Mouse (Mus musculus): ENCODE data around the gene L3mbtl1. TPM values are rescaled to one million over a fixed set of nuclear protein-coding genes. Genes with fewer than 3 reads are reported as not detected.

The L3mbtl1 gene
- polyA plus RNA-seq, 2 experiments, result 0.29 to 0.78 TPM

DNA sequence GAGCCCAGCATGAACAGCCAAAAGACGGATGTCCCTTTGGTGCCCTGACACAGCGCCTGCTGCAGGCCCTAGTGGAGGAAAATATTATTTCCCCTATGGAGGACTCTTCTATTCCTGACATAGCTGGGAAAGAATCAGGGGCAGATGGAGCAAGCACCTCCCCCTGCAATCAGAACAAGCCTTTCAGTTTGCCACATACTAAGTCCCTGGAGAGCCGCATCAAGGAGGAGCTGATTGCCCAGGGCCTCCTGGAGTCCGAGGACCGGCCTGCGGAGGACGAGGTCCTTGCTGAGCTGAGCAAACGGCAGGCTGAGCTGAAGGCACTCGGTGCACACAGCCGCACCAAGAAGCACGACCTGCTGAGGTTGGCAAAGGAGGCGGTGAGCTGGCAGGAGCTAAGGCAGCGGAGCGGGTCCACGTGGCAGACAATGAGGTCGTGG lies 35.2 kb upstream of the L3mbtl1 start:
- H3K4me2 ChIP-seq (replicated peaks; ENCODE audit: low read depth, low read length, severe bottlenecking), result no peak overlapping the region
- no peaks in the 10 kb centered on the region for H3K36me3 ChIP-seq (ENCODE audit: control insufficient read depth, insufficient read depth, low read length)
- no peak overlapping the region for H3K4me3 ChIP-seq (replicated peaks; ENCODE audit: low read length)
- H3K27me3 ChIP-seq (ENCODE audit: control insufficient read depth, insufficient read depth, low read length), result no peaks in the 10 kb centered on the region
- ATAC-seq (ENCODE audit: low FRiP score, low read depth), result no peak
- no peak overlapping the region for H3K27ac ChIP-seq (replicated peaks; ENCODE audit: low read depth, low read length)
- WGBS, result 54% methylated on average over 16 of the region's 16 CpGs
- no peaks in the 10 kb centered on the region for H3K4me1 ChIP-seq (ENCODE audit: control insufficient read depth, insufficient read depth, low read length)
- no peaks in the 10 kb centered on the region for H3K9me3 ChIP-seq (ENCODE audit: control insufficient read depth, low read length)
- no peak for DNase-seq (ENCODE audit: low spot score)
- no peak for TF ChIP-seq POLR2A (IDR thresholded peaks at IDR 0.05; ENCODE audit: borderline replicate concordance, extremely low read depth, insufficient read depth, insufficient read length)
- H3K9ac ChIP-seq (ENCODE audit: low read depth, low read length, severe bottlenecking), result no peak overlapping the region

DNA sequence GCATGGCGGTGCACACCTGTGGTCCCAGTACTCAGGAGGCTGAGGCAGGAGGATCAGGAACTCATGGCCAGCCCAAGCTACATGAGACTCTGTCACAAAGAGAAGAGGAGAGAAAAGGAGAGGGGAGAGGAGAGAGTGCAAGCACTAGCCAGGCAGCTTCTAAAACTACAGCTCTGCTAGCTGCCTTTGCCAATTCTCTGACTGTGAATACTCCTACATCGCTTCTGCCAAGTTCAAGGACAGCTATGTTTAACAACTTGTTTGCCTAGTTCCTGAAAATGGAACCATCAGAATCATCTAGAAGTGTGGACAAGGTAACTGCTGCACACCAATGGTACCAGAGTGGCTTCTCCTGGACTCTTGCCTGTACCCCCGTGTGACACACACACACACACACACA lies 29.2 kb upstream of the L3mbtl1 start:
- H3K27ac ChIP-seq (replicated peaks; ENCODE audit: low read depth, low read length), result no peak overlapping the region
- 77% methylated on average over 3 of the region's 3 CpGs for WGBS
- no peaks in the 10 kb centered on the region for H3K27me3 ChIP-seq (ENCODE audit: control insufficient read depth, insufficient read depth, low read length)
- TF ChIP-seq POLR2A (IDR thresholded peaks at IDR 0.05; ENCODE audit: borderline replicate concordance, extremely low read depth, insufficient read depth, insufficient read length), result no peak
- no peak overlapping the region for H3K4me2 ChIP-seq (replicated peaks; ENCODE audit: low read depth, low read length, severe bottlenecking)
- H3K9ac ChIP-seq (ENCODE audit: low read depth, low read length, severe bottlenecking), result no peak overlapping the region
- H3K4me3 ChIP-seq (replicated peaks; ENCODE audit: low read length), result no peak overlapping the region
- H3K9me3 ChIP-seq (ENCODE audit: control insufficient read depth, low read length), result no peaks in the 10 kb centered on the region
- DNase-seq (ENCODE audit: low spot score) (no peak), ATAC-seq (ENCODE audit: low FRiP score, low read depth) (no peak)
- no peaks in the 10 kb centered on the region for H3K4me1 ChIP-seq (ENCODE audit: control insufficient read depth, insufficient read depth, low read length)
- H3K36me3 ChIP-seq (ENCODE audit: control insufficient read depth, insufficient read depth, low read length), result no peaks in the 10 kb centered on the region

DNA sequence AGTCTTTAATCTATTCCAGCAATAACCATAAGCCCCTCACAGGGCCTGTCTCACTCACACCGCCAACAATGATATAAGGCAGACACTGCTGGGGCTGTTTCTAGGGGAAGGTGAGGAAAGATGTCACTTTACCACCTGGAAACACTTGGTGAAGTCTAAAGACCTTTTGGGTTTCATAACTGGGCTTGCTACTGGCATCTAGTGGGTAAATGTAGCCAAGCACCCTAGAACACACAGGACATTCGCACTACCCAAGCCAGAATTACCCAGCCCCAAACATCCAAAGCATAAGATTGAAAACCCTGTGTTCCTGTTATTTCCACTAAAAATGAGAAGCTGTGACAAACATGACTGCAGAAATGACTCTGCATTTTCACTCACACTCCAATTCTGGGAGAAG lies 28.8 kb upstream of the L3mbtl1 start:
- H3K4me3 ChIP-seq (replicated peaks; ENCODE audit: low read length), result no peak overlapping the region
- H3K9me3 ChIP-seq (ENCODE audit: control insufficient read depth, low read length), result no peaks in the 10 kb centered on the region
- no peak overlapping the region for H3K9ac ChIP-seq (ENCODE audit: low read depth, low read length, severe bottlenecking)
- H3K27ac ChIP-seq (replicated peaks; ENCODE audit: low read depth, low read length), result no peak overlapping the region
- TF ChIP-seq POLR2A (IDR thresholded peaks at IDR 0.05; ENCODE audit: borderline replicate concordance, extremely low read depth, insufficient read depth, insufficient read length), result no peak
- H3K4me1 ChIP-seq (ENCODE audit: control insufficient read depth, insufficient read depth, low read length), result no peaks in the 10 kb centered on the region
- no peaks in the 10 kb centered on the region for H3K27me3 ChIP-seq (ENCODE audit: control insufficient read depth, insufficient read depth, low read length)
- H3K4me2 ChIP-seq (replicated peaks; ENCODE audit: low read depth, low read length, severe bottlenecking), result no peak overlapping the region
- no peaks in the 10 kb centered on the region for H3K36me3 ChIP-seq (ENCODE audit: control insufficient read depth, insufficient read depth, low read length)
- ATAC-seq (ENCODE audit: low FRiP score, low read depth), result no peak; the same call in 1 of the 2 replicates
- WGBS, result 53% methylated on average over 2 of the region's 2 CpGs
- no peak for DNase-seq (ENCODE audit: low spot score)

DNA sequence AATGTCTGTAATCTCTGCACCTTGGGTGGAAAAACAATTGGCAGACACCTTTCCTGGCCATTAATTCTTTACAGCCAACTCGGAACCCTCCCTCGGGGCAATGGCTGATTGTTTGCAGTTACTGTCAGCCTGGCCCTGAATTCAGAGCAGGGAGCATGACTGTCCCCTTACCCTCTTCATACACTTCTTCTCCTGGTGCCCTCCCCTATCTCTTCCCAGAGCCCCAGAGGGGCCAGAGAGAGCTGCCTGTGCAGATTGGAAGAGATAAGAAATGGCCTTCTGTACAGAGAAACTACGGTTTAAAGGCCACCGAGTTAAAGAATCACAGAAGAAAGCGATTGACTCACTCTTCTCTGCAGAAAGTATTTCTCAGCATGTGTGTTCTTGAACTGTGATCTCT lies 23.3 kb upstream of the L3mbtl1 start:
- no peak for TF ChIP-seq POLR2A (IDR thresholded peaks at IDR 0.05; ENCODE audit: borderline replicate concordance, extremely low read depth, insufficient read depth, insufficient read length)
- Histone ChIP-seq H3K4me1 (ENCODE audit: control insufficient read depth, insufficient read depth, low read length) (no peaks in the 10 kb centered on the region), H3K9ac (ENCODE audit: low read depth, low read length, severe bottlenecking) (no peak overlapping the region), H3K4me3 (replicated peaks; ENCODE audit: low read length) (no peak overlapping the region), H3K27ac (replicated peaks; ENCODE audit: low read depth, low read length) (no peak overlapping the region), H3K36me3 (ENCODE audit: control insufficient read depth, insufficient read depth, low read length) (no peaks in the 10 kb centered on the region), H3K9me3 (ENCODE audit: control insufficient read depth, low read length) (no peaks in the 10 kb centered on the region), H3K27me3 (ENCODE audit: control insufficient read depth, insufficient read depth, low read length) (no peaks in the 10 kb centered on the region), H3K4me2 (replicated peaks; ENCODE audit: low read depth, low read length, severe bottlenecking) (no peak overlapping the region)
- DNase-seq (ENCODE audit: low spot score), result no peak
- no peak for ATAC-seq (ENCODE audit: low FRiP score, low read depth)
- 51% methylated on average over 5 of the region's 5 CpGs for WGBS

DNA sequence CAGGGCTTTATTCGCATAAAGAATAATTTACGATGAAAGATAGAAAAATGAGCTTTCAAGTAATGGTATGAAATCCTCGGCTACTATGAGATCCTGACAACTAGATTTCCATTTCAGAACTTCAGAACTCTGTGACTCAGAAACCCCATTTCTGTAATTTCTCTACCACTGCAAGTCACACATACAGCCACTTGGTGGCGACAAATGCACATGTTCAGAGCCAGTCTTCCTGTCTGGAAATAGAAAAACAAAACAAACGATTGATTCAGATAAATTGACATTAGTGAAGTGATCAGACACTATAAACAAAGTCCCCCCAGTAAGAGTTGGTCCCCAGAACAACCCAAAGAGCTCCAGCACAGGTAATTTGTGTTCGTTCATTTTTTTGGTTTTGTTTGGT lies 21.1 kb upstream of the L3mbtl1 start:
- no peaks in the 10 kb centered on the region for H3K9me3 ChIP-seq (ENCODE audit: control insufficient read depth, low read length)
- H3K4me3 ChIP-seq (replicated peaks; ENCODE audit: low read length), result no peak overlapping the region
- no peak overlapping the region for H3K4me2 ChIP-seq (replicated peaks; ENCODE audit: low read depth, low read length, severe bottlenecking)
- H3K9ac ChIP-seq (ENCODE audit: low read depth, low read length, severe bottlenecking), result no peak overlapping the region
- no peak for TF ChIP-seq POLR2A (IDR thresholded peaks at IDR 0.05; ENCODE audit: borderline replicate concordance, extremely low read depth, insufficient read depth, insufficient read length)
- H3K27ac ChIP-seq (replicated peaks; ENCODE audit: low read depth, low read length), result no peak overlapping the region
- no peaks in the 10 kb centered on the region for H3K36me3 ChIP-seq (ENCODE audit: control insufficient read depth, insufficient read depth, low read length)
- ATAC-seq (ENCODE audit: low FRiP score, low read depth) (no peak), DNase-seq (ENCODE audit: low spot score) (peak; percentile 64)
- H3K27me3 ChIP-seq (ENCODE audit: control insufficient read depth, insufficient read depth, low read length), result no peaks in the 10 kb centered on the region
- WGBS, result 8% methylated on average over 6 of the region's 6 CpGs
- H3K4me1 ChIP-seq (ENCODE audit: control insufficient read depth, insufficient read depth, low read length), result no peaks in the 10 kb centered on the region

DNA sequence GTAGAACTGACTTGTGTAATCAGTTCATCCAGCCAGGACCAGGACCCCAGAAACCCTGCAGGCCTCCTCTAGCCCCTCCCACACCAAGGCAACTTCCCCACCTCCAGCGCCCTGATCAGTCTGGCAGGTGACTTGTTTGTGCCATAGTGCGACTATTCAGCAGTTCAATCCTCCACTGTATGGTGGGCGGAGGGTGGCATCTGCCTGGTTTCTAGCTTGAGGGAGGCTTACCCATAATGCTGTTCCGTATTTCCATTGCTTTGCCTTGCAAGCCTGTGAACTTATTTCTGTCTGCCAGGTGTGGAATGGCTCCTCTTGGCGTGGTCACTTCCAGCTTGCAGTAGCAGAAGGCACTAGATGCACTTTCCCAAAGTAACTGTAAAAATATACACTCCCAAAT lies 20.4 kb upstream of the L3mbtl1 start:
- TF ChIP-seq POLR2A (IDR thresholded peaks at IDR 0.05; ENCODE audit: borderline replicate concordance, extremely low read depth, insufficient read depth, insufficient read length), result no peak
- Histone ChIP-seq H3K9me3 (ENCODE audit: control insufficient read depth, low read length) (no peaks in the 10 kb centered on the region), H3K27me3 (ENCODE audit: control insufficient read depth, insufficient read depth, low read length) (no peaks in the 10 kb centered on the region), H3K4me3 (replicated peaks; ENCODE audit: low read length) (no peak overlapping the region), H3K9ac (ENCODE audit: low read depth, low read length, severe bottlenecking) (no peak overlapping the region), H3K4me2 (replicated peaks; ENCODE audit: low read depth, low read length, severe bottlenecking) (no peak overlapping the region), H3K36me3 (ENCODE audit: control insufficient read depth, insufficient read depth, low read length) (no peaks in the 10 kb centered on the region), H3K27ac (replicated peaks; ENCODE audit: low read depth, low read length) (no peak overlapping the region), H3K4me1 (ENCODE audit: control insufficient read depth, insufficient read depth, low read length) (no peaks in the 10 kb centered on the region)
- 79% methylated on average over 5 of the region's 5 CpGs for WGBS
- no peak for ATAC-seq (ENCODE audit: low FRiP score, low read depth)
- no peak for DNase-seq (ENCODE audit: low spot score)
